ENCODE assay signal across 9 mouse cellular contexts in genomic region chr2:25000544-25001235, GRCm38 (mm10). TPM values are rescaled to one million over a fixed set of nuclear protein-coding genes. Genes with fewer than 3 reads are reported as not detected.
A peak's percentile ranks its signal among the peaks of the same experiment; 100 is the strongest.
DNase-seq lines count a peak whose midpoint lies in the region; ATAC-seq and TF ChIP-seq lines count a peak whose summit lies in the region.
"Had no signal": no experiment of that assay in that cellular context is flagged by ENCODE, and none has a peak within 500 bp of the region (broad histone marks: within the 10 kb centered on the region; RNA-seq: fewer than 3 reads in every experiment).

No protein-coding gene starts in this region.

- H3K4me3 ChIP-seq in hindbrain, embryonic 10.5 days, result no peak overlapping the region
- H3K4me3 ChIP-seq in hindbrain, embryonic 16.5 days (ENCODE audit: low read length), result no peak overlapping the region
- no peak overlapping the region for H3K4me3 ChIP-seq in ES-Bruce4 (ENCODE audit: low read depth, low read length)
- no peak overlapping the region for H3K4me3 ChIP-seq in embryonic fibroblast, embryonic 13.5 days (ENCODE audit: insufficient read depth, low read length)
- no peak overlapping the region for H3K4me3 ChIP-seq in liver, embryonic 16.5 days (ENCODE audit: low read depth, low read length)
- H3K4me3 ChIP-seq: limb, embryonic 13.5 days had no signal

- TF ChIP-seq CTCF in ES-Bruce4 (IDR thresholded peaks at IDR 0.05; ENCODE audit: low read depth, low read length), result peak; percentile 45
- TF ChIP-seq CTCF in embryonic fibroblast, embryonic 13.5 days (IDR thresholded peaks at IDR 0.05; ENCODE audit: borderline replicate concordance, insufficient read depth, low read length), result peak; percentile 49; the same call in 1 of the 2 replicates

- no peaks in the 10 kb centered on the region for H3K27me3 ChIP-seq in hindbrain, embryonic 10.5 days (ENCODE audit: insufficient read depth, poor library complexity, severe bottlenecking)
- no peaks in the 10 kb centered on the region for H3K27me3 ChIP-seq in hindbrain, embryonic 16.5 days (replicated peaks; ENCODE audit: control insufficient read depth, insufficient read depth, low read length)
- no peaks in the 10 kb centered on the region for H3K27me3 ChIP-seq in ES-Bruce4 (ENCODE audit: control insufficient read depth, insufficient read depth, low read length, poor library complexity, severe bottlenecking)
- no peaks in the 10 kb centered on the region for H3K27me3 ChIP-seq in liver, embryonic 16.5 days (ENCODE audit: control insufficient read depth, insufficient read depth, low read depth, low read length)
- H3K27me3 ChIP-seq: limb, embryonic 13.5 days had no signal

- DNase-seq in hindbrain, embryonic 10.5 days (ENCODE audit: low spot score), result peak; percentile 29
- peak; percentile 35 for DNase-seq in 3T3-L1 (ENCODE audit: low read depth, low spot score)
- peak; percentile 18 to 29 for DNase-seq in thymus, postnatal 36 days
- no peak for DNase-seq in urinary bladder, postnatal 4 days (ENCODE audit: low spot score in 2 of 2)

- 83% methylated on average over 3 of the region's 3 CpGs for WGBS in hindbrain, embryonic 10.5 days
- WGBS in hindbrain, embryonic 16.5 days, result 74% methylated on average over 3 of the region's 3 CpGs
- 77% methylated on average over 3 of the region's 3 CpGs for WGBS in liver, embryonic 16.5 days (ENCODE audit: insufficient replicate concordance)

- ATAC-seq in hindbrain, embryonic 16.5 days, result no peak
- peak; percentile 59; the same call in 1 of the 2 replicates for ATAC-seq in liver, embryonic 16.5 days (ENCODE audit: low read depth)

- H3K4me1 ChIP-seq in hindbrain, embryonic 10.5 days (replicated peaks), result no peaks in the 10 kb centered on the region
- H3K4me1 ChIP-seq in hindbrain, embryonic 16.5 days (ENCODE audit: control insufficient read depth, insufficient read depth, low read depth, low read length), result no peaks in the 10 kb centered on the region
- H3K4me1 ChIP-seq in ES-Bruce4 (ENCODE audit: control insufficient read depth, insufficient read depth, low read length), result no peaks in the 10 kb centered on the region
- no peaks in the 10 kb centered on the region for H3K4me1 ChIP-seq in embryonic fibroblast, embryonic 13.5 days (ENCODE audit: control insufficient read depth, insufficient read depth, low read length)
- H3K4me1 ChIP-seq in liver, embryonic 16.5 days (ENCODE audit: control insufficient read depth, low read depth, low read length), result no peaks in the 10 kb centered on the region
- H3K4me1 ChIP-seq: limb, embryonic 13.5 days had no signal

- no peak overlapping the region for H3K9ac ChIP-seq in hindbrain, embryonic 16.5 days (ENCODE audit: low read depth, low read length)
- no peak overlapping the region for H3K9ac ChIP-seq in ES-Bruce4 (ENCODE audit: low read depth, poor library complexity, severe bottlenecking)
- H3K9ac ChIP-seq in liver, embryonic 16.5 days (ENCODE audit: low read depth, low read length), result no peak overlapping the region
- H3K9ac ChIP-seq: limb, embryonic 13.5 days had no signal

- TF ChIP-seq POLR2A in ES-Bruce4 (IDR thresholded peaks at IDR 0.05; ENCODE audit: insufficient read depth, low read length), result no peak
- no peak for TF ChIP-seq POLR2A in embryonic fibroblast, embryonic 13.5 days (IDR thresholded peaks at IDR 0.05; ENCODE audit: low read depth, low read length)

- no peaks in the 10 kb centered on the region for H3K36me3 ChIP-seq in hindbrain, embryonic 10.5 days
- H3K36me3 ChIP-seq in hindbrain, embryonic 16.5 days (ENCODE audit: control insufficient read depth, insufficient read depth, low read length), result no peaks in the 10 kb centered on the region
- H3K36me3 ChIP-seq in ES-Bruce4 (ENCODE audit: control insufficient read depth, insufficient read depth, low read length, poor library complexity, severe bottlenecking), result no peaks in the 10 kb centered on the region
- H3K36me3 ChIP-seq in liver, embryonic 16.5 days (ENCODE audit: control insufficient read depth, insufficient read depth), result peaks cover 15% of the 10 kb centered on the region
- H3K36me3 ChIP-seq: limb, embryonic 13.5 days had no signal

- H3K4me2 ChIP-seq in hindbrain, embryonic 16.5 days (ENCODE audit: low read length), result no peak overlapping the region
- no peak overlapping the region for H3K4me2 ChIP-seq in liver, embryonic 16.5 days (ENCODE audit: low read depth, low read length)
- H3K4me2 ChIP-seq: limb, embryonic 13.5 days had no signal

- H3K9me3 ChIP-seq in hindbrain, embryonic 10.5 days, result no peaks in the 10 kb centered on the region
- H3K9me3 ChIP-seq in hindbrain, embryonic 16.5 days (ENCODE audit: control insufficient read depth, low read length), result no peaks in the 10 kb centered on the region
- H3K9me3 ChIP-seq in ES-Bruce4 (replicated peaks; ENCODE audit: control insufficient read depth, insufficient read depth, low read length, poor library complexity, severe bottlenecking), result no peaks in the 10 kb centered on the region
- H3K9me3 ChIP-seq in liver, embryonic 16.5 days (replicated peaks; ENCODE audit: control insufficient read depth, low read length), result no peaks in the 10 kb centered on the region
- H3K9me3 ChIP-seq: limb, embryonic 13.5 days had no signal

- TF ChIP-seq EP300 in ES-Bruce4 (IDR thresholded peaks at IDR 0.05; ENCODE audit: insufficient read depth, low read depth, low read length), result no peak

- H3K27ac ChIP-seq in hindbrain, embryonic 10.5 days, result no peak overlapping the region
- no peak overlapping the region for H3K27ac ChIP-seq in hindbrain, embryonic 16.5 days (ENCODE audit: low read depth, low read length)
- no peak overlapping the region for H3K27ac ChIP-seq in ES-Bruce4 (ENCODE audit: insufficient read depth, low read length)
- H3K27ac ChIP-seq in embryonic fibroblast, embryonic 13.5 days (ENCODE audit: insufficient read depth, low read length), result no peak overlapping the region
- H3K27ac ChIP-seq in liver, embryonic 16.5 days (ENCODE audit: low read length), result no peak overlapping the region
- H3K27ac ChIP-seq: limb, embryonic 13.5 days had no signal

RNA-seq across cellular contexts. Expression of gene Pnpla7, which starts 24.9 kb away (rescaled TPM):
- polyA plus RNA-seq in hindbrain, embryonic 10.5 days (2016; fragmentation: Nextera tagmentation; extraction: Ambion mirVana), result 3.9 and 5.3 TPM in 2 replicates
- 2.2 and 3.4 TPM in 2 replicates for polyA plus RNA-seq in hindbrain, embryonic 16.5 days (2015; fragmentation: Nextera tagmentation; extraction: Ambion mirVana)
- polyA plus RNA-seq in ES-Bruce4 (2011; ENCODE audit: insufficient read depth, insufficient read length, low read depth, missing spikeins), result 16.2 and 20.1 TPM in 2 replicates
- polyA plus RNA-seq in embryonic fibroblast, embryonic 13.5 days (2011; ENCODE audit: insufficient read length, low read depth, missing spikeins), result 8.5 and 10.4 TPM in 2 replicates
- polyA plus RNA-seq in liver, embryonic 16.5 days (2015; fragmentation: Nextera tagmentation; extraction: Ambion mirVana), result 12.9 and 13.7 TPM in 2 replicates

RNA-seq across cellular contexts. Expression of gene Mrpl41, which starts 25.8 kb away (rescaled TPM):
- polyA plus RNA-seq in hindbrain, embryonic 10.5 days (2016; fragmentation: Nextera tagmentation; extraction: Ambion mirVana), result 128 and 156 TPM in 2 replicates
- 159 and 182 TPM in 2 replicates for polyA plus RNA-seq in hindbrain, embryonic 16.5 days (2015; fragmentation: Nextera tagmentation; extraction: Ambion mirVana)
- polyA plus RNA-seq in ES-Bruce4 (2011; ENCODE audit: insufficient read depth, insufficient read length, low read depth, missing spikeins), result 33.7 and 37.4 TPM in 2 replicates
- 39.1 and 46.0 TPM in 2 replicates for polyA plus RNA-seq in embryonic fibroblast, embryonic 13.5 days (2011; ENCODE audit: insufficient read length, low read depth, missing spikeins)
- polyA plus RNA-seq in liver, embryonic 16.5 days (2015; fragmentation: Nextera tagmentation; extraction: Ambion mirVana), result 56.6 and 58.8 TPM in 2 replicates

RNA-seq across cellular contexts. Expression of gene Dph7, which starts 38.5 kb away (rescaled TPM):
- 30.8 and 35.5 TPM in 2 replicates for polyA plus RNA-seq in hindbrain, embryonic 10.5 days (2016; fragmentation: Nextera tagmentation; extraction: Ambion mirVana)
- polyA plus RNA-seq in hindbrain, embryonic 16.5 days (2015; fragmentation: Nextera tagmentation; extraction: Ambion mirVana), result 36.5 and 39.0 TPM in 2 replicates
- polyA plus RNA-seq in ES-Bruce4 (2011; ENCODE audit: insufficient read depth, insufficient read length, low read depth, missing spikeins), result 15.8 and 18.0 TPM in 2 replicates
- 12.5 and 14.8 TPM in 2 replicates for polyA plus RNA-seq in embryonic fibroblast, embryonic 13.5 days (2011; ENCODE audit: insufficient read length, low read depth, missing spikeins)
- polyA plus RNA-seq in liver, embryonic 16.5 days (2015; fragmentation: Nextera tagmentation; extraction: Ambion mirVana), result 7.2 TPM in 2 replicates

RNA-seq across cellular contexts. Expression of gene Zmynd19, which starts 51.1 kb away (rescaled TPM):
- 24.0 and 27.6 TPM in 2 replicates for polyA plus RNA-seq in hindbrain, embryonic 10.5 days (2016; fragmentation: Nextera tagmentation; extraction: Ambion mirVana)
- 5.4 and 14.6 TPM in 2 replicates for polyA plus RNA-seq in hindbrain, embryonic 16.5 days (2015; fragmentation: Nextera tagmentation; extraction: Ambion mirVana)
- 57.5 and 64.7 TPM in 2 replicates for polyA plus RNA-seq in ES-Bruce4 (2011; ENCODE audit: insufficient read depth, insufficient read length, low read depth, missing spikeins)
- polyA plus RNA-seq in embryonic fibroblast, embryonic 13.5 days (2011; ENCODE audit: insufficient read length, low read depth, missing spikeins), result 24.7 and 28.7 TPM in 2 replicates
- 1.5 and 1.7 TPM in 2 replicates for polyA plus RNA-seq in liver, embryonic 16.5 days (2015; fragmentation: Nextera tagmentation; extraction: Ambion mirVana)

RNA-seq across cellular contexts. Expression of gene Nsmf, which starts 53.5 kb away (rescaled TPM):
- 72.2 and 89.0 TPM in 2 replicates for polyA plus RNA-seq in hindbrain, embryonic 10.5 days (2016; fragmentation: Nextera tagmentation; extraction: Ambion mirVana)
- polyA plus RNA-seq in hindbrain, embryonic 16.5 days (2015; fragmentation: Nextera tagmentation; extraction: Ambion mirVana), result 173 and 174 TPM in 2 replicates
- polyA plus RNA-seq in ES-Bruce4 (2011; ENCODE audit: insufficient read depth, insufficient read length, low read depth, missing spikeins), result 11.3 and 14.9 TPM in 2 replicates
- 46.7 and 47.8 TPM in 2 replicates for polyA plus RNA-seq in embryonic fibroblast, embryonic 13.5 days (2011; ENCODE audit: insufficient read length, low read depth, missing spikeins)
- polyA plus RNA-seq in liver, embryonic 16.5 days (2015; fragmentation: Nextera tagmentation; extraction: Ambion mirVana), result 9.5 and 10.8 TPM in 2 replicates

Comparison
In these comparisons a context has a peak if more than half of its experiments do, and no peak if none do; other contexts are left out.
1. DNase-seq: peak in hindbrain, embryonic 10.5 days (single experiment), 3T3-L1 (single experiment) and thymus, postnatal 36 days (2 of 2); none in urinary bladder, postnatal 4 days (0 of 2).